Mouse (Mus musculus): ENCODE data around the gene Tlk1.
A peak's percentile ranks its signal among the peaks of the same experiment; 100 is the strongest.

Tlk1 gene

GRCm38 (mm10) chr2:70688454-70689078 lies 137.0 kb downstream of the Tlk1 start:
- DNase-seq (ENCODE audit: low spot score), result no peak

- DNase-seq (ENCODE audit: low spot score), result no peak
These were observed 143.2 kb downstream of the Tlk1 start for GRCm38 (mm10) chr2:70682324-70682723.

- peak; percentile 34 for DNase-seq (ENCODE audit: low spot score)
These were observed 151.9 kb downstream of the Tlk1 start for GRCm38 (mm10) chr2:70673445-70674126.

- DNase-seq (ENCODE audit: low spot score), result no peak
These were observed 153.1 kb downstream of the Tlk1 start for GRCm38 (mm10) chr2:70672476-70672875.

GRCm38 (mm10) chr2:70669896-70670295 lies 155.6 kb downstream of the Tlk1 start:
- no peak for DNase-seq (ENCODE audit: low spot score)

GRCm38 (mm10) chr2:70669241-70669640 lies 156.3 kb downstream of the Tlk1 start:
- DNase-seq (ENCODE audit: low spot score), result no peak

- no peak for DNase-seq (ENCODE audit: low spot score)
These were observed 158.5 kb downstream of the Tlk1 start for GRCm38 (mm10) chr2:70667016-70667415.

- no peak for DNase-seq (ENCODE audit: low spot score)
These were observed 161.8 kb downstream of the Tlk1 start for GRCm38 (mm10) chr2:70663764-70664163.

Measured in lung, postnatal 25 days (tissue).